Mouse (Mus musculus) heart, embryonic 11.5 days (tissue): ENCODE measurements around the gene Tulp1. TPM values are rescaled to one million over a fixed set of nuclear protein-coding genes. Genes with fewer than 3 reads are reported as not detected.
"Not testable (repeated sequence)": the region's sequence is repeated elsewhere in the genome, so short reads cannot be mapped to it uniquely, and the experiment has no call there.

Experiments
- ATAC-seq: fragments of 200-750 bp; cut with Nextera tagmentation; replicated peaks from 2 replicates; pipeline ENCODE4 v1.8.0; 2017; ENCODE audit warnings: moderate library complexity; ENCODE audit not compliant: insufficient number of reproducible peaks, low FRiP score, low TSS enrichment
- H3K27ac ChIP-seq: fragments of 300-500 bp; sonication (generic); 2 replicates; pipeline ENCODE4 v1.5.1; 2014; ENCODE audit warnings: mild to moderate bottlenecking, low read depth, low read length
- H3K27me3 ChIP-seq: fragments of 300-500 bp; sonication (generic); 2 replicates; pipeline ENCODE4 v1.6.1; 2014; ENCODE audit warnings: mild to moderate bottlenecking, low read length, mixed read lengths; ENCODE audit not compliant: control insufficient read depth, insufficient read depth
- H3K36me3 ChIP-seq: fragments of 300-500 bp; sonication (generic); 2 replicates; pipeline ENCODE4 v1.6.1; 2014; ENCODE audit warnings: mild to moderate bottlenecking, low read length, moderate library complexity, mixed read lengths; ENCODE audit not compliant: control insufficient read depth, insufficient read depth
- H3K4me1 ChIP-seq: fragments of 300-500 bp; sonication (generic); 2 replicates; pipeline ENCODE4 v1.6.1; 2014; ENCODE audit warnings: low read length; ENCODE audit not compliant: control insufficient read depth, insufficient read depth
- H3K4me2 ChIP-seq: fragments of 300-500 bp; sonication (generic); 2 replicates; pipeline ENCODE4 v1.6.1; 2014; ENCODE audit warnings: mild to moderate bottlenecking, moderate library complexity
- H3K4me3 ChIP-seq: fragments of 300-500 bp; sonication (generic); 2 replicates; pipeline ENCODE4 v1.5.1; 2014; ENCODE audit warnings: low read depth, low read length
- H3K9ac ChIP-seq: fragments of 300-500 bp; sonication (generic); 2 replicates; pipeline ENCODE4 v1.6.1; 2014; ENCODE audit warnings: mild to moderate bottlenecking, low read depth, low read length, moderate library complexity
- H3K9me3 ChIP-seq: fragments of 300-500 bp; sonication (generic); replicated peaks from 2 replicates; pipeline ENCODE4 v1.6.1; 2016; ENCODE audit warnings: low read length; ENCODE audit not compliant: control insufficient read depth
- WGBS: fragments of 180-500 bp; shearing (Covaris S2); extraction: QIAGEN DNeasy Blood & Tissue Kit; methylation state at CpG from one replicate; pipeline ENCODE4 v1.1.7; 2014; ENCODE audit not compliant: insufficient replicate concordance; 5-methylcytosine and 5-hydroxymethylcytosine counted together
- polyA plus RNA-seq: library from polyadenylated mRNA; unstranded; fragments of >200 nt; fragmentation: Nextera tagmentation; extraction: Ambion mirVana; gene quantifications from 2 replicates; pipeline ENCODE4 v1.2.1, GENCODE M21; 2014

Tulp1 gene
- polyA plus RNA-seq, 1 experiment from 2014 or later: 2.9 TPM

- Histone ChIP-seq H3K4me1 (peaks cover 38% of the 10 kb centered on the region), H3K27ac (no peak overlapping the region), H3K4me3 (peak overlapping the region; percentile 97), H3K36me3 (peaks cover 17% of the 10 kb centered on the region), H3K9me3 (no peaks in the 10 kb centered on the region), H3K27me3 (no peaks in the 10 kb centered on the region), H3K4me2 (peak overlapping the region; percentile 96), H3K9ac (peak overlapping the region; percentile 100)
- 46% methylated on average over 2 of the region's 2 CpGs for WGBS
- ATAC-seq: no peak
Observed at GRCm38 (mm10) chr17:28330232-28330546, 34.8 kb downstream of the Tulp1 start.

- peak overlapping the region; percentile 96 for H3K4me2 ChIP-seq
- H3K4me1 ChIP-seq: peaks cover 38% of the 10 kb centered on the region
- peaks cover 17% of the 10 kb centered on the region for H3K36me3 ChIP-seq
- no peaks in the 10 kb centered on the region for H3K9me3 ChIP-seq
- WGBS: 8% methylated on average over 4 of the region's 4 CpGs
- peak overlapping the region; percentile 97 for H3K4me3 ChIP-seq
- no peak for ATAC-seq
- H3K27me3 ChIP-seq: no peaks in the 10 kb centered on the region
- H3K27ac ChIP-seq: peak overlapping the region; percentile 98
- peak overlapping the region; percentile 100 for H3K9ac ChIP-seq
Observed at GRCm38 (mm10) chr17:28329503-28330231, 35.4 kb downstream of the Tulp1 start.

GRCm38 (mm10) chr17:28328946-28329345, 36.1 kb downstream of the Tulp1 start:
- no peaks in the 10 kb centered on the region for H3K9me3 ChIP-seq
- H3K9ac ChIP-seq: peak overlapping the region; percentile 100
- 0 out of 2 replicates have a peak, but pooled peaks have one; percentile 2 for ATAC-seq
- no peaks in the 10 kb centered on the region for H3K27me3 ChIP-seq
- H3K4me2 ChIP-seq: peak overlapping the region; percentile 96
- peaks cover 34% of the 10 kb centered on the region for H3K4me1 ChIP-seq
- WGBS: under 1% methylated on average over 25 of the region's 25 CpGs
- peaks cover 21% of the 10 kb centered on the region for H3K36me3 ChIP-seq
- H3K4me3 ChIP-seq: peak overlapping the region; percentile 97
- peak overlapping the region; percentile 98 for H3K27ac ChIP-seq

- Histone ChIP-seq H3K27me3 (no peaks in the 10 kb centered on the region), H3K36me3 (peaks cover 21% of the 10 kb centered on the region), H3K27ac (peak within 1 kb of the TSS; percentile 98), H3K9me3 (no peaks in the 10 kb centered on the region), H3K9ac (peak within 1 kb of the TSS; percentile 100), H3K4me1 (peaks cover 30% of the 10 kb centered on the region), H3K4me3 (peak within 1 kb of the TSS; percentile 97), H3K4me2 (peak within 1 kb of the TSS; percentile 96)
- WGBS: under 1% methylated on average over 63 of the region's 67 CpGs
- ATAC-seq: peak; percentile 79
Observed at GRCm38 (mm10) chr17:28328366-28328928, 36.6 kb downstream of the Tulp1 start, which contains the start of gene Rpl10a. TSS of gene Rpl10a (plus strand) at chr17:28328471.

GRCm38 (mm10) chr17:28327673-28328325, 37.2 kb downstream of the Tulp1 start:
- WGBS: 10% methylated on average over 22 of the region's 22 CpGs
- H3K36me3 ChIP-seq: peaks cover 18% of the 10 kb centered on the region
- H3K4me3 ChIP-seq: peak overlapping the region; percentile 97
- peak overlapping the region; percentile 96 for H3K4me2 ChIP-seq
- ATAC-seq: peak; percentile 24; the same call in 1 of the 2 replicates
- H3K9ac ChIP-seq: peak overlapping the region; percentile 68
- H3K9me3 ChIP-seq: no peaks in the 10 kb centered on the region
- H3K27ac ChIP-seq: peak overlapping the region; percentile 98
- peaks cover 23% of the 10 kb centered on the region for H3K4me1 ChIP-seq
- H3K27me3 ChIP-seq: no peaks in the 10 kb centered on the region

- Histone ChIP-seq H3K4me1 (peaks cover 18% of the 10 kb centered on the region), H3K27me3 (no peaks in the 10 kb centered on the region), H3K27ac (no peak overlapping the region), H3K4me2 (no peak overlapping the region), H3K4me3 (no peak overlapping the region), H3K9me3 (no peaks in the 10 kb centered on the region), H3K36me3 (peaks cover 16% of the 10 kb centered on the region), H3K9ac (peak overlapping the region; percentile 68; the same call in 1 of the 2 replicates)
- no peak for ATAC-seq
- WGBS: 80% methylated on average over 3 of the region's 3 CpGs
Observed at GRCm38 (mm10) chr17:28326951-28327350, 38.1 kb downstream of the Tulp1 start.

GRCm38 (mm10) chr17:28325751-28326150, 39.3 kb downstream of the Tulp1 start:
- no peak overlapping the region for H3K4me2 ChIP-seq
- H3K27me3 ChIP-seq: no peaks in the 10 kb centered on the region
- H3K36me3 ChIP-seq: peaks cover 13% of the 10 kb centered on the region
- no peak overlapping the region for H3K4me3 ChIP-seq
- WGBS: 89% methylated on average over 8 of the region's 8 CpGs
- ATAC-seq: no peak
- H3K27ac ChIP-seq: no peak overlapping the region
- H3K9me3 ChIP-seq: no peaks in the 10 kb centered on the region
- peaks cover 12% of the 10 kb centered on the region for H3K4me1 ChIP-seq
- H3K9ac ChIP-seq: no peak overlapping the region

GRCm38 (mm10) chr17:28324416-28324815, 40.6 kb downstream of the Tulp1 start:
- H3K9me3 ChIP-seq, H3K27me3 ChIP-seq, H3K27ac ChIP-seq, H3K4me3 ChIP-seq, ATAC-seq, H3K4me1 ChIP-seq, H3K9ac ChIP-seq, H3K4me2 ChIP-seq: not testable (repeated sequence)
- H3K36me3 ChIP-seq: peaks cover 11% of the 10 kb centered on the region
- WGBS: 97% methylated on average over 7 of the region's 7 CpGs
